Mouse (Mus musculus): ENCODE measurements around the gene C1qc. TPM values are rescaled to one million over a fixed set of nuclear protein-coding genes. Genes with fewer than 3 reads are reported as not detected.
A peak's percentile ranks its signal among the peaks of the same experiment; 100 is the strongest.

Gene C1qc
- polyA plus RNA-seq, 1 experiment from 2014 or later: 22.3 TPM

DNA sequence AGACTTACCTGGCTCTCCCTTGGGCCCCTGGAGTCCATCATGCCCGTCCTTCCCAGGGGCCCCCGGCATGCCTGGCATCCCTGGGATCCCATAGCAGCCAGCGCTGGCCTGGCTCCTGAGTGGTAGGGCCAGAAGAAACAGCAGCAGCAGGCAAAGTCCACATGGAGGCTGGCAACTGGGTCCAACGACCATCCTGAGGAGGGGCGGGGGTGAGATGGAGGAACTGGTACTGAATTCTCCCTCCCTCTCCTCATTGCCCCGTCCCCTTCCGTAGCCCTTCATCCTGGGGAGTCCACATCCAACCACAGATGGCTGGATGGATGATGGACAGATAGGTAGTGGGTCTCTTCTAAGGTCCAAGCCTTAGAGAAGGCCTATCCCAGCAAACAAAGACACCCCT lies 494 bp downstream of the C1qc start:
- WGBS: 56% methylated on average over 7 of the region's 7 CpGs
- Histone ChIP-seq H3K4me3 (ENCODE audit: low read depth, low read length) (no peak overlapping the region), H3K9me3 (replicated peaks; ENCODE audit: control insufficient read depth, low read length) (no peaks in the 10 kb centered on the region), H3K27ac (ENCODE audit: low read depth, low read length) (no peak overlapping the region), H3K9ac (ENCODE audit: low read length) (no peak overlapping the region), H3K4me2 (ENCODE audit: low read length) (no peak overlapping the region), H3K27me3 (replicated peaks; ENCODE audit: control insufficient read depth, insufficient read depth, low read length) (peaks cover 19% of the 10 kb centered on the region), H3K36me3 (ENCODE audit: control insufficient read depth, insufficient read depth, low read length) (no peaks in the 10 kb centered on the region), H3K4me1 (ENCODE audit: control insufficient read depth, insufficient read depth, low read length) (no peaks in the 10 kb centered on the region)
- DNase-seq (ENCODE audit: low spot score) (no peak), ATAC-seq (no peak)

DNA sequence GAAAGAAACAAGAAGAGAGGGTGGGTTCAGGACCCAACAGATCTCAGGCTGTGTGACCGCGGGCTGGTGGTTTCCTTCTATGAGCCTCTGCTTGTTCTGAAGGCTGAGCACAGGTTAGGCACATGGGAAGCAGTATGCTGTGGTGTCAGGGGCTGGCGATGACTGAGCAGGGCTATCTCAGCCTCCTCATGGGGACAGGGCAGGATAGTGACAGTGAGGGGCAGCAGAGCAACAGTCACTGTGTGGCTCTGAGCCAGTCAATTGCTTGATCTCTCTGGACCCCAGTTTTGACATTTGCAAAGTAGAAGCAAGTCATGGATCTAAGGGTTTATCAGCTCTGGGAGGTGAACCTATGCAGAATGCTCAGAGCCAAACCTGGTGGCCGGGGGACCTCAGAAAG lies 1.8 kb downstream of the C1qc start:
- Histone ChIP-seq H3K4me1 (ENCODE audit: control insufficient read depth, insufficient read depth, low read length) (no peaks in the 10 kb centered on the region), H3K27me3 (replicated peaks; ENCODE audit: control insufficient read depth, insufficient read depth, low read length) (peaks cover 10% of the 10 kb centered on the region), H3K27ac (ENCODE audit: low read depth, low read length) (no peak overlapping the region), H3K4me2 (ENCODE audit: low read length) (no peak overlapping the region), H3K4me3 (ENCODE audit: low read depth, low read length) (no peak overlapping the region), H3K36me3 (ENCODE audit: control insufficient read depth, insufficient read depth, low read length) (no peaks in the 10 kb centered on the region), H3K9ac (ENCODE audit: low read length) (no peak overlapping the region), H3K9me3 (replicated peaks; ENCODE audit: control insufficient read depth, low read length) (no peaks in the 10 kb centered on the region)
- no peak for ATAC-seq
- no peak for DNase-seq (ENCODE audit: low spot score)
- 87% methylated on average over 4 of the region's 4 CpGs for WGBS

DNA sequence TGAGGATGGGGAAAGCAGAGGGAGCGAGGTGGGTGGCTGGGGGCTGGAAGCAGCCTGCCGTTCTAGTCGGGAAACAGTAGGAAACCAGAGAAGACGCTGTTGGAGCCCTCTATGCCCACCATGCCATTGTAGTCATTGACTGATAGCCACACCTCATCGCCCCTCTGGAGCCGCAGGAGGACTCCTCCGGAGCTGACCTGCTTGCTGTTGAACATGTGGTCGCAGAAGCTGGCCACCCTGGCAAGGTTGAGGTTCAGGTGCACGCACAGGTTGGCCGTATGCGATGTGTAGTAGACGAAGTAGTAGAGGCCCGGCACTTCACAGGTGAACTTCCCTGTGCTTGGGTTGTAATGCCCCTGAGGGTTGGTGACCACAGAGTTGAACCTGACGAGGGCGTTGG lies 2.9 kb downstream of the C1qc start:
- ATAC-seq (no peak), DNase-seq (ENCODE audit: low spot score) (no peak)
- 90% methylated on average over 15 of the region's 15 CpGs for WGBS
- no peak overlapping the region for H3K9ac ChIP-seq (ENCODE audit: low read length)
- no peak overlapping the region for H3K4me3 ChIP-seq (ENCODE audit: low read depth, low read length)
- H3K4me2 ChIP-seq (ENCODE audit: low read length): no peak overlapping the region
- peaks cover 6% of the 10 kb centered on the region for H3K27me3 ChIP-seq (replicated peaks; ENCODE audit: control insufficient read depth, insufficient read depth, low read length)
- H3K9me3 ChIP-seq (replicated peaks; ENCODE audit: control insufficient read depth, low read length): no peaks in the 10 kb centered on the region
- no peak overlapping the region for H3K27ac ChIP-seq (ENCODE audit: low read depth, low read length)
- H3K4me1 ChIP-seq (ENCODE audit: control insufficient read depth, insufficient read depth, low read length): no peaks in the 10 kb centered on the region
- H3K36me3 ChIP-seq (ENCODE audit: control insufficient read depth, insufficient read depth, low read length): no peaks in the 10 kb centered on the region

DNA sequence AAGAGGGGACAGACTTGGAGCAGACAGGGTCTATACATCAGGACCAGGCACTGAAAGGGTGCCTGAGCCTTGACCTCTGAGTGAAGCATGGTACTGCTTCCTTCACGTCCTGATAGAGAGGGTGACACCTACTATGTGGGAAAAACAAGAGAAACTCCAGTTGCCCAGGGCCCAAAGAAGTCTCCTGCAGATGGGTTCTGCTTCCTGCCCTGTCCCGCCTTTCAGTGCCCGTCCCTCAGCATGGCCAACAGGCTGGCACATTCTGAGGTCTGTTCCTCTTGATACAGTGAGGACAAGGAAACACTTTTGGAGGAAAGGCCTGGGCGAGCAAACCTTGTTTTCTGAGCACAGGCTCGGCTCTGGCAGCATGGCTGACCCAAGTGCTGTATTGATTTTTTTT lies 5.2 kb downstream of the C1qc start:
- Histone ChIP-seq H3K9ac (ENCODE audit: low read length) (no peak overlapping the region), H3K4me1 (ENCODE audit: control insufficient read depth, insufficient read depth, low read length) (no peaks in the 10 kb centered on the region), H3K36me3 (ENCODE audit: control insufficient read depth, insufficient read depth, low read length) (no peaks in the 10 kb centered on the region), H3K4me2 (ENCODE audit: low read length) (no peak overlapping the region), H3K27ac (ENCODE audit: low read depth, low read length) (no peak overlapping the region), H3K4me3 (ENCODE audit: low read depth, low read length) (no peak overlapping the region), H3K27me3 (replicated peaks; ENCODE audit: control insufficient read depth, insufficient read depth, low read length) (no peaks in the 10 kb centered on the region), H3K9me3 (replicated peaks; ENCODE audit: control insufficient read depth, low read length) (no peaks in the 10 kb centered on the region)
- DNase-seq (ENCODE audit: low spot score) (no peak), ATAC-seq (no peak)
- 75% methylated on average over 5 of the region's 5 CpGs for WGBS

DNA sequence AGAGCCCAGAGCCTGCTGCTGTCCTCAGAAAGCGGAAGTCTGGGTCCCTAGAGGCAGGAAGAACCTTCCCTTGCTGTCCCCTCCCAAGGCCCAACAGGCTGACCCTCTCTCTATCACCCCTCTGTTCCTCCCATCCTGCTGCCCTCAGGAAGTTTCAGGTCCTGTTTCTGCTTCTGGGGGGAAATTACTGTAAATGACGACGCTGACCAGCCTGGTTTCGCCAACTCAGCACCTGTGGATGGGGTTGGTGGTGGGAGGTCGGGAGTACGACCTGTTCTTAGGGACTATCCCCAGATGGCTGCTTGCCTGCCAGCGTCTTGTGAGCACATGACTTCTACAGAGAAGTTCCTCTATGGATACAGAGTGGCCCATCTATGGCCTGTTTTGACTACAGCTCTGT lies 6.8 kb downstream of the C1qc start, which contains the start of gene C1qb:
Gene C1qb (minus strand): TSS at position 87 of the 400 bp plus-strand sequence.
- Histone ChIP-seq H3K27me3 (replicated peaks; ENCODE audit: control insufficient read depth, insufficient read depth, low read length) (no peaks in the 10 kb centered on the region), H3K36me3 (ENCODE audit: control insufficient read depth, insufficient read depth, low read length) (no peaks in the 10 kb centered on the region), H3K4me3 (ENCODE audit: low read depth, low read length) (no peak within 1 kb of the TSS), H3K27ac (ENCODE audit: low read depth, low read length) (no peak within 1 kb of the TSS), H3K4me1 (ENCODE audit: control insufficient read depth, insufficient read depth, low read length) (no peaks in the 10 kb centered on the region), H3K9ac (ENCODE audit: low read length) (no peak within 1 kb of the TSS), H3K9me3 (replicated peaks; ENCODE audit: control insufficient read depth, low read length) (no peaks in the 10 kb centered on the region), H3K4me2 (ENCODE audit: low read length) (no peak within 1 kb of the TSS)
- DNase-seq (ENCODE audit: low spot score): no peak
- 83% methylated on average over 7 of the region's 7 CpGs for WGBS
- no peak for ATAC-seq

DNA sequence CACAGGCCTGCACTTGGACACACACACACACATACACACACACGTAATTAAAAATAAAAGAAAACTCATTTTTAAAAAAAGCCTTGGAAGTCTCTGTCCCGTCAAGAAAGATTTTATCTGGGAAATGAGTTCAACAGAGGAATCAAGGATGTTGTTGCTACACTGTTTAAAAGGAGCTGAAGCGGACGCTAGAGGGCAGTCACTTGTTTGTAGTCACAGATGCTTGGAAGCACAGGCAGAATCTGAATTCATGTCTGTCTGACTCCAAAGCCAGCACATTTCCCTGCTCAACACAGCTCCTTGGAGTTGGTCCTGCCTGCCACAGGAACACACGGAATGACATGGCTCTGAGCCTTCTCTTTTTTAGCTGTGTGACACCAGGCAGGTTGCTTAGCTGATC lies 14.3 kb downstream of the C1qc start:
- no peaks in the 10 kb centered on the region for H3K9me3 ChIP-seq (replicated peaks; ENCODE audit: control insufficient read depth, low read length)
- H3K4me1 ChIP-seq (ENCODE audit: control insufficient read depth, insufficient read depth, low read length): no peaks in the 10 kb centered on the region
- no peak overlapping the region for H3K27ac ChIP-seq (ENCODE audit: low read depth, low read length)
- DNase-seq (ENCODE audit: low spot score): peak; percentile 62
- no peak overlapping the region for H3K4me3 ChIP-seq (ENCODE audit: low read depth, low read length)
- no peak for ATAC-seq
- no peak overlapping the region for H3K9ac ChIP-seq (ENCODE audit: low read length)
- no peaks in the 10 kb centered on the region for H3K27me3 ChIP-seq (replicated peaks; ENCODE audit: control insufficient read depth, insufficient read depth, low read length)
- H3K36me3 ChIP-seq (ENCODE audit: control insufficient read depth, insufficient read depth, low read length): no peaks in the 10 kb centered on the region
- WGBS: 17% methylated on average over 5 of the region's 5 CpGs
- no peak overlapping the region for H3K4me2 ChIP-seq (ENCODE audit: low read length)

DNA sequence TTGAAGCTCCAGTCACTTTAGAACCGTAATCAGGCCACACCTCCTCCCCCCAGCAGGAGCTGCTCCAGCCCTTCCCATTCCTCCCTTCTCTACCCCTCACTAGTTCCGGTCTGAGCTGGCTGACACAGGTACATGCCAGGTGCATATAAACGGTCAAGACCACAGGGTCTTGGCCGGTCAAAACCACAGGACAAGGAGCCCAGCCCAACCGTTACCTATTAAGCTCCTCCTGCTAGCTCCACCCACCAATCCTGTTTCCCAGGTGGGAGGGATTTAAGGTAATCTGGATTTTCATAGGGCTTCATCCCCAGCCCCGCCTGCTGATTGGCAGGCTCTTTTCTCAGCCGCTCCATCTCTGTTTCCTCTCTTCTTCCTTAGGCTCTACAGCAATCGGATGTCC lies 14.7 kb downstream of the C1qc start:
- no peaks in the 10 kb centered on the region for H3K4me1 ChIP-seq (ENCODE audit: control insufficient read depth, insufficient read depth, low read length)
- no peak overlapping the region for H3K4me2 ChIP-seq (ENCODE audit: low read length)
- no peaks in the 10 kb centered on the region for H3K9me3 ChIP-seq (replicated peaks; ENCODE audit: control insufficient read depth, low read length)
- H3K36me3 ChIP-seq (ENCODE audit: control insufficient read depth, insufficient read depth, low read length): no peaks in the 10 kb centered on the region
- H3K27me3 ChIP-seq (replicated peaks; ENCODE audit: control insufficient read depth, insufficient read depth, low read length): no peaks in the 10 kb centered on the region
- WGBS: 52% methylated on average over 8 of the region's 8 CpGs
- H3K27ac ChIP-seq (ENCODE audit: low read depth, low read length): no peak overlapping the region
- ATAC-seq (no peak), DNase-seq (ENCODE audit: low spot score) (no peak)
- H3K9ac ChIP-seq (ENCODE audit: low read length): no peak overlapping the region
- H3K4me3 ChIP-seq (ENCODE audit: low read depth, low read length): no peak overlapping the region

DNA sequence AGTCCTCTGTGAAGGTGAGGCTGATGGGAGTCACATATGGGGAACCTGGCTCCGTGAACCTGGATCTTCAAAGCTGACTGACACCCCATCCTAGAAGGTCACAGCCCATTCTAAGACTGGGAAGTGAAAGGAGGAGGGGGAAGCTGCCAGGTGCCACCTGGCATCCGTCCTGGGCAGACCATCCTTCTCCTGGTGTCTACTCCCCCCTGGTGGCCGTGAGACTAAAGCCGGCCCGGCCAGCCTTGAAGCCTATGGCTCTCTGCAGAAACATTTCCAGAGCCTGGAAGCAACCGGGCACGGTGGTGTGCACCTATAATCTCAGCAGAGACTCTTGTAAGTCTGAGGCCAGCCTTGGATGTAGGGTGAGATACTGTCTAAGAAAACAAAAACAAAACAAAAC lies 15.9 kb downstream of the C1qc start:
- H3K27me3 ChIP-seq (replicated peaks; ENCODE audit: control insufficient read depth, insufficient read depth, low read length): no peaks in the 10 kb centered on the region
- DNase-seq (ENCODE audit: low spot score) (peak; percentile 79), ATAC-seq (peak; percentile 60)
- no peak overlapping the region for H3K4me2 ChIP-seq (ENCODE audit: low read length)
- no peak overlapping the region for H3K27ac ChIP-seq (ENCODE audit: low read depth, low read length)
- no peaks in the 10 kb centered on the region for H3K9me3 ChIP-seq (replicated peaks; ENCODE audit: control insufficient read depth, low read length)
- no peaks in the 10 kb centered on the region for H3K36me3 ChIP-seq (ENCODE audit: control insufficient read depth, insufficient read depth, low read length)
- H3K9ac ChIP-seq (ENCODE audit: low read length): no peak overlapping the region
- H3K4me1 ChIP-seq (ENCODE audit: control insufficient read depth, insufficient read depth, low read length): no peaks in the 10 kb centered on the region
- WGBS: 22% methylated on average over 7 of the region's 7 CpGs
- H3K4me3 ChIP-seq (ENCODE audit: low read depth, low read length): no peak overlapping the region

DNA sequence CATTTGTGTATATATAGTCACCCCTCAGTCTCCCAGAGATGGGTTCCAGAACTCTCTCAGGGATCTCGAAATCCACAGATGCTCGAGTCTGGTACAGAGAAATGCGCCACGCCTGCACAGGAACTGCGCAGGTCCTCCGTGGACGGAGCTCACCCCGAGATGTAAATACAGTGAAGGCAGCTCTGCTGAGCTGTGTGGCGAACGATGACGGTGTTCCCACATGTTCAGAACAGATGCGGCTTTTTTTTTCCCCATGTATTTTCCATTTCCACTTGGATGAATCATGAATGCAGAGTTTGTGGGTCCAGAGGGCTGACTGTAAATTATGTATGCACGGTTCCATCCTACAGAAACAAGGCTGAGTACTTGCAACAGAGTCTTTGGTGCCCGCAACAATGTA lies 17.9 kb downstream of the C1qc start:
- Histone ChIP-seq H3K4me3 (ENCODE audit: low read depth, low read length) (no peak overlapping the region), H3K9ac (ENCODE audit: low read length) (no peak overlapping the region), H3K27me3 (replicated peaks; ENCODE audit: control insufficient read depth, insufficient read depth, low read length) (no peaks in the 10 kb centered on the region), H3K4me1 (ENCODE audit: control insufficient read depth, insufficient read depth, low read length) (no peaks in the 10 kb centered on the region), H3K36me3 (ENCODE audit: control insufficient read depth, insufficient read depth, low read length) (no peaks in the 10 kb centered on the region), H3K27ac (ENCODE audit: low read depth, low read length) (no peak overlapping the region), H3K4me2 (ENCODE audit: low read length) (no peak overlapping the region), H3K9me3 (replicated peaks; ENCODE audit: control insufficient read depth, low read length) (no peaks in the 10 kb centered on the region)
- DNase-seq (ENCODE audit: low spot score): no peak
- no peak for ATAC-seq
- WGBS: 91% methylated on average over 14 of the region's 14 CpGs
